Mouse (Mus musculus) thymus, postnatal 0 days (tissue): ENCODE data around the gene Metap2. TPM values are rescaled to one million over a fixed set of nuclear protein-coding genes. Genes with fewer than 3 reads are reported as not detected.
A peak's percentile ranks its signal among the peaks of the same experiment; 100 is the strongest.

ENCODE experiments used
- DNase-seq: peaks from one replicate; pipeline ENCODE4 v3.0.0-alpha.2; 2015; ENCODE audit warnings: low spot score
- polyA plus RNA-seq: library from polyadenylated mRNA; unstranded; fragments of >200 nt; fragmentation: Nextera tagmentation; extraction: Ambion mirVana; gene quantifications from 2 replicates; pipeline ENCODE4 v1.2.1, GENCODE M21; 2015

Metap2 gene
- 261 and 268 TPM in 2 replicates for polyA plus RNA-seq

DNA sequence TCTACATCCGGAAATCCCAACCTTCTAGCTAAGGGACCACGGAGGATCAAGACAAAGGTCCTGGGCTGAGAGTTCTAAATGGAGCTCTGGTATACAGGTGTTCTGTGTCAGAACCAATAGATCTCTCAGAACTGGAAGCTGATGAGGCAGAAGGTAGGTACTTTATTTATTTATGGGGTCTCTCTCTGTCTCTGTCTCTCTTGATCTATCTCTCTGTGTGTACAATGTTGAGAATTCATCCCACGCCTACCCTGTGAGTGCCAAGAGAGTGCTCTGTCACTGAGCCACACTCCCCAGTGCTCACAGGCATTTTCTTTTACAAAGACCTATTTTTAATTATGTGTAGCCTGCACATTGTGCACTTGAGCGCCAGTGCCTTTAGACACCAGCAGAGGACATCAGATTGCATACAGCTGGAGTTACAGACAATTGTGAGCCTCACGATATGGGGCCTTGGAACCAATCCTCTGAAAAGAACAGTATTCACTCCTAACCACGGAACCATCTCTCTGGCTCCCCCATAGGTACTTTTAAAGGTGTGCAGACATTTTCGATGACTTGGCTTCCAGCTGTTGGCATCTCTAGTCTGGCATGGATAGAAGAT is at the start of gene Metap2:
Gene Metap2 (minus strand): TSS at position 51 of the 604 bp plus-strand sequence.
- DNase-seq, result peak; percentile 36

DNA sequence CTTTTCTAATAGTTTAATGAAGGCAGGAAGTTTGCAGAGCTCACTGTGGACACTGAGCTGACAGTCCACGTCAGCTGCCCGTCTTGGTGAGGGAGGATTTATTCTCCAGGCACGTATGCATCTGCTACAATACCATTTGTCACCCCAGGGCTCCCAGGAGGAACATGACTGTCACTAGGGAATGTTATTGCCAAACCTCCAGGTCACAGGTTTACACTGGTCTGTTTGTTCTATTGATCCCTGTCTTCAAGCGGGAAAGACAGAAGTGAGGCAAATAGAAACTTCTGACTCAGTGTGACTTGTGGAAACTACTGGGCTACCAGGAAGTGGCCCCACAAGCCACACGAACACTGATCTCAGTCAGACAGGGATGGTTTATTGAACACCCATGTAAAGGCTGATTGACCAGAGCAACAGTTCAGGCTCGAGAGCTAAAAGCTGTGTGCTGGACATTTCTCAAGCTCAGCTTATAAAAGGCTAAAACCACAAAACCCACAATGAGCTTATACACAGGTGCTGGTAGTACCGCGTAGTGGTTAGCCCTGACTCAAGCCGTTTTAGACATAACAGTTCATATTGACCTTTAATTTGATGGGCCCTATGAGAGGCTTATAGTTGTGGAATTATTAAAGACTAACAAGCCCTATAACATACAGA is 49.1 kb upstream of the Metap2 start:
- DNase-seq, result no peak

- no peak for DNase-seq
These were observed 48.5 kb upstream of the Metap2 start for GRCm38 (mm10) chr10:93945364-93945763.

- no peak for DNase-seq
These were observed 47.3 kb upstream of the Metap2 start for GRCm38 (mm10) chr10:93944241-93944640.

DNA sequence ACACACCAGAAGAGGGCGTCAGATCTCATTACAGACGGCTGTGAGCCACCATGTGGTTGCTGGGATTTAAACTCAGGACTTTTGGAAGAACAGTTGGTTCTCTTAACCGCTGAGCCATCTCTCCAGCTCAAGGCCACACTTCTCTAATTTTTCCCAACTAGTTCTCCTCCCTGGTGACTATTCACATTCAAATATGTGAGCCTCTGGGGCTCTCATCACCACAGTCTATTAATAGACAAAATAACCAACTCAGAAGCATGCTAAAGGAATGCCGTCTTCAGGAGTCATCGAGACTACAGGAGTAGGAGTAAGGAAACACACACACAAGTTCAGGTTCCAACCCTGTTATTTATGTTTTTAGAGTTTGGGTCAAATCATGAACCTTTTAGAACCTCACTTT is 43.4 kb upstream of the Metap2 start:
- DNase-seq, result no peak

DNA sequence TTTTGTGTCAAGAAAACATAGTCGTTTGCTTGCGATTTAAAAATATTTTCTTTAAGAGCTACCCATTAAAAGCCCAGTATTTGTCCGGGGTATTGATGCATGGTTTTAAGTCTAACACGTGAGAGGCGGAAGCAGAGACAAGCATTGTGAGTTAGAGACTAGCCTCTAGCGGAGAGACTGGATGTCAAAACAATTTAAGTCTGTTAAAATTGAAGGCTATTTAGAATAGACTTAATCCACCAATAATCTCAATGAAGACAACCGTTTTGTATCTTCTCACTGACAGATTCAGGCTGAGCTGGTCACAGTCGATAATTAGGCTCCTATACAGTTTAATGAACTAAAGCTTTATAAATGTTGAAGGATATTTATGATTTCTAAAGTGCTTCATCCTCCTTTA is 42.8 kb upstream of the Metap2 start:
- DNase-seq, result no peak

DNA sequence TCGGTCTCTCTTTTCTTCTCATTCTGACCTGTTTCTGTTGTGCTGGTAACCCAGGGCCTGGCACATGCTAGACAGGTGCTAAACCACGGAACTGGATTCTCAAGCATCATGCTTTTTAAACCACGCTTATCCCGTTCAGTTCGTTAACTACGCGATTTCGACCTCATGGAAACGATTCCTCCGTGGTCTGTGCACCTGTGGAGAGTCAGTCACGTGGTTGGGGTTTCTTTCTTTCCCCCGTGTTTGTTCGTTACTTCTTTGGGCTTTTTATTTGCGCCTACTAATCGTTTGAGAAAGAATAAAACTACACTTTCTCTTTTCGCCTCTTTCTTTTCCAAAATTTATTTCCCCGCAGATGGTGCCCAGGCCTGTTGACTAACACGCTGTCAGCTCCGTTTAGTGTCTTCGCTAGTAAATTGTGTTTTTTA is 42.0 kb upstream of the Metap2 start:
- peak; percentile 94 for DNase-seq

DNA sequence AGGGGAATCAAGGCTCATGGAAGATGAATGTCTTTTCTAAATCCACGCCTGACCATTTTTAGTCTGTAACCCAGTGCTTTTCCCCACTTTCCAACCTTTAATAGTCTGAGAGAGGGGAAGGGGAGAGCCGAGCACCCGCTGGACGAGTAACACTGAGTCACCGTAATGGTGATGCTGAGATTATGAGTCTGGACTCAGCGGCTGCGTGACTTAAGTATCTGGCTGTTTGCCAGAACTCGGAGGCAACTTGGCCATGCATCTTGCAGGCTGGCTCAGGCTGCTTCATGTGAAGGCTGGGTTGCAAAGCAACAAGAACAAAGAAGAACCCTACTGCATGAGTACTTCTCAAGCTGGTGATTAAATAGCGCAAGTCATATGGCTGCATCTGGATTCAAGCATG is 37.1 kb upstream of the Metap2 start:
- DNase-seq, result no peak

GRCm38 (mm10) chr10:93932861-93933260 is 36.0 kb upstream of the Metap2 start:
- DNase-seq, result peak; percentile 78

DNA sequence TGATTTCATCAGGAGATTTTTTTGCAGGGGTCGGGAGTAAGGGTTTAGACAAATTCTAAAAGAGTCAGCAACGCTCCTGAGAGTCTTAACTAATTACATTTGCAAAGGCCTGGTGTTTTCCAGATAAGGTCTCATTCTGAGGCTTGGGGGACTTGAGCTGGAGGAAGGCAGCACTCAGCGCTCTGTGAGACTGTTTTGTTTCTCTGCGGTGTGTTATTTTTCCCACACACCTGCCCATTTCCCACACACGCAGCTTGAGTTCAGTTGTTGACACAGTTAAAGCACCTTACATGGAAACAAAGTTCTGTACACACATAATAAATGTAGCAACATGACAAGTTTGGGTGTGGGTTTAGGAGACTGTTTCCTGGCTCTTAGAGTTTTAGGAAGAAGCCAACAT is 35.1 kb upstream of the Metap2 start:
- peak; percentile 42 for DNase-seq

DNA sequence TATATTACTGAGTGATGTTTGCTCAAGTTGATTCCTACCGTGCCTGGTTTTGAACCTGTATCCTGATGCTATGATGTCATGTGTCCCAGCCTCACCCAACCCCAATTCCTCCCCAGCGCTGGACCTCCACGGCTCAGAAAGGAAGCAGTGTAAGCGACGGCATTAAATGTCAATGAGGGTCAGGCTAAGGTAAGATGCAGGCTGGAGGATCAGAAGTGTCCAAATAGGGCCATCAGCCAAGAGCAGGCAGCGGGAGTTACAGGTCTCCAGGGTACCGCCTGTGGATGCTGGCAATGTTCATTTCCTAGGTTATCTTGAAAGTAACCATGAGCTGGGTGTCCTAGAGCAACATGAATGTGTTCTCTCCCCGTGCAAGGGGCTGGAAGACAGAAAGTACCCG is 34.5 kb upstream of the Metap2 start:
- no peak for DNase-seq

GRCm38 (mm10) chr10:93930236-93930824 is 33.4 kb upstream of the Metap2 start:
- DNase-seq, result no peak

- DNase-seq, result no peak
These were observed 27.8 kb upstream of the Metap2 start for GRCm38 (mm10) chr10:93924666-93925065.

DNA sequence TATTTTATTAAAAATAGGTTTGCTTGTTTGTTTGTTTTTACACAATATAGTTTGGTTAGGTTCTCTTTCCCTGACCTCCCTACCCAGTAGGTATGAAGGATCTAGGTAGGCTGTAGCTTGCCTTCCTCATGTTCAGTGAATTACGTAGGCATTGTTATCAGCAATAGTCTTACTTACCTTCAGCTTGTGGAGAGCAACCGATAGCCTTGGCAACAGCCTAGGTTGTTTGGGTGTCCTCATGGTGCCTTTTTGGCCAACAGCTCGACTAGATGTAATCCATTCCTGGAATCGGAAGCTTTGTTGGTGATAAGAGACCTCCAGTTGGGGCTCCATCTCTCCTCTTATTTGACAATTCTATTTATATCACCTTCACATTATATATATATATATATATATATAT is 24.3 kb upstream of the Metap2 start:
- DNase-seq, result no peak

DNA sequence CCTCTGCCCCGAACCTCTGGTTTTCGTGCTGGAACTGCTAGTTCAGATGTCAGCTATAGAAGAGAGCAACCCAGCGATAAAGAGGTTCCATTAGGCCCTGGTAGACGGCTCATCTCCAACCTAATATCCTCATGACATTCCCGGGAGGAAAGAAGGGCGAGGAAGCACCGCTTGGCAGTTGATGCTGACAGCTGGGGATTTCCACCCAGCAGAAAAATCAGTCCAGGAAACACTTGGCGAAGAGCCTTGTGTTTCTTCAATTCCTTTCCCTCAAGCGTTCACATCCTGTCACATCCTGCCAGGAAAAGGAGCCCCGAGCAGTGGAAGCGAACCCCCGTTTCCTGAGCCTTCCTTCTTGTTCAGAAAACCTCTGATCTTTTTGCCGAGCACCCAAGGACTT is 22.3 kb upstream of the Metap2 start:
- no peak for DNase-seq

GRCm38 (mm10) chr10:93918701-93919100 is 21.8 kb upstream of the Metap2 start:
- DNase-seq, result no peak

DNA sequence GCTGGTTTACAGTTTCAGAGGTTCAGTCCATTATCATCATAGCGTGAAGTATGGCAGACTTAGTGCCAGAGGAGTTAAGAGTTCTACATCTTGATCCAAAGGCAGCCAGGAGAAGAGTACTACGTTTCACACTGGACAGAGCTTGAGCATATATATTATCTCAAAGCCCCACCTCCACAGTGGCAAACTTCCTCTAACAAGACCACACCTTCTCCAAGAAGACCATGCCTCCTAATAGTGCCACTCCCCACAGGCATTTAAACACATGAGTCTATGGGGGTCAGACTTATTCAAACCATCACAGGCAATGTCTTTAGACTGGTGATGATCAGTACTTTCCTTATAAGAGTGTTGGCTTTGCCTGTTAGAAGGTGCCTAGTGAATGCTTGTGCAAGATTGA is 21.2 kb upstream of the Metap2 start:
- DNase-seq, result no peak

- no peak for DNase-seq
These were observed 19.9 kb upstream of the Metap2 start for GRCm38 (mm10) chr10:93916778-93917177.

DNA sequence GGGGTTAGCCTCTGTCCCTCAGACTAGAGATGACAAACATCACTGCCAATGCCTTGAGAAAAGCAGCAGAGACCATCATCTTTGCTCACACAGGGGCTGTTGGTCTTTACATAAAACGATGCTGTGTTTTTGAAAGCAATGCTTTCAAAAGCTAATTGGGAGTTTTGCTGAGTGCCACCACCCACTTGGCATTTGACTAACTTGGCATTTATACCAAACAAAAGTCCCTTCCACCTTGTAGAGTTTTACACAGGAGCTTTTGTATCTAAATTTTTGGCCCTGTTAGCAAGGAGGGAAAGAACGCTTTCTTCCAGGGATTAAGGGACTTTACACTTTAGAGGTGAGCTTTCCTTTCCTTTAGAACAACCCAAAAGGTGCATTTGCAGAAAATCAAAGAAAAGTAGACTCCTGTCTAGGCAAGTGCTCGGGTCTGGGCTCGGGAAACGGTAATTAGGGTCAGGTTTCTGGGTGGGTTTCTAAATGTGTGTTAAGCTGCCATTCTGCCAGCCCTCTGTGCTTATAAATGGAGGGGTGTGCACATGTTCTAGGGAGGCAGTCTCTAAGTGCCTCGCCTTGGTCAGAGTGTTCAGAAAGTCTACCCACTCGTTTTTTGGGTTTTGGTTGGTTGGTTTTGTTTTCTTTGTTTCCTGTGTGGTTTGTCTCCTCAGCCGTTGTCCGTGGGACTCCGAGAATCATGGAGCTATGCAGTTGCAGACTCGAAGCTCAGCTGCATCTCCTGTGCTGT is 18.8 kb upstream of the Metap2 start:
- DNase-seq, result peak; percentile 50

DNA sequence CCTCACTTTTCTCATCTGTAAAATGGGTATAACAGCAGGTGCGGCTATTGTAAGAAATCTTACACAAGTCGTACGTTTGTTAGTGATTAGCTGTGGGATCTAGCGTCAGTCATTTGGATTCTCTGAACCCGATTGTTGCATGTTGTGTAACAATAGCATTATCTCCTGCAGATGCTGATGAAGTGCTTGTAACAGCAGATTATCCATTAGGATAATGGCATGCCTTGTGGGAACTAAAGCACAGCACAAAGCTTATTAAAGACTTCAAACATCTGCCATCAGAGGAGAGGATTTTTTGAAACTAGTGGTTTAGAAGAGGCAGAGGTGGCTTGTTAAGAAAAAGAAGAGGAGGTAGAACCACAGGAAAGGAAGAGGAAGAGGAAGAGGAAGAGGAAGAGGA is 16.6 kb upstream of the Metap2 start:
- DNase-seq, result no peak

DNA sequence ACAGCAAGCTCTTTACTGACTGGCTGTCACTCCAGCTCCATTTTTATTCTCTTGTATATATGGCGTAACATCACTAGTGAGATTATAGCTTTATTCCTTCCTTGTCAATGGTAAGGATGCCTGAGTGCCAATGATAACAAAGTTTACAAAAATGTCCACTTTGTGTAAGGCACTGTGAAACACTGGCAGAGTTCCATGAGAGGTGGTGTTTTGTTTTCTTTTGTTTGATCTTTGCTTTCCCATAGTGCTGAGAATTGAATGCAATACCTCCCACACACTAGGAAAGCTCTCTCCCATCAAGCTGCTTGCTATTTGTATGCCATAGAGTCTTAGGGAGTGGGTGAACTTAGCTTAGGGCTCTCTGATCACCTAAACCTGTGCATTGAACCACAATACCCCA is 16.0 kb upstream of the Metap2 start:
- no peak for DNase-seq
